Mouse (Mus musculus): ENCODE data around the gene Egfem1. TPM values are rescaled to one million over a fixed set of nuclear protein-coding genes. Genes with fewer than 3 reads are reported as not detected.
A peak's percentile ranks its signal among the peaks of the same experiment; 100 is the strongest.

The Egfem1 gene
- polyA plus RNA-seq, 1 experiment from 2014 or later, result 6.7 TPM

GRCm38 (mm10) chr3:29498211-29498610 lies 416.4 kb downstream of the Egfem1 start:
- Histone ChIP-seq H3K9me3 (ENCODE audit: control insufficient read depth, low read length) (no peaks in the 10 kb centered on the region), H3K4me3 (replicated peaks; ENCODE audit: low read length) (no peak overlapping the region), H3K27ac (no peak overlapping the region), H3K4me1 (replicated peaks; ENCODE audit: control insufficient read depth, insufficient read depth, low read length) (peaks cover 8% of the 10 kb centered on the region; the same call in 1 of the 2 replicates), H3K4me2 (replicated peaks) (no peak overlapping the region), H3K27me3 (ENCODE audit: control insufficient read depth, insufficient read depth, low read length) (no peaks in the 10 kb centered on the region), H3K9ac (no peak overlapping the region), H3K36me3 (replicated peaks; ENCODE audit: control insufficient read depth, insufficient read depth) (no peaks in the 10 kb centered on the region)
- 89% methylated on average over 2 of the region's 2 CpGs for WGBS
- no peak for DNase-seq (ENCODE audit: low spot score)
- no peak for ATAC-seq (ENCODE audit: low FRiP score)

GRCm38 (mm10) chr3:29499188-29499587 lies 417.4 kb downstream of the Egfem1 start:
- Histone ChIP-seq H3K36me3 (replicated peaks; ENCODE audit: control insufficient read depth, insufficient read depth) (no peaks in the 10 kb centered on the region), H3K27me3 (ENCODE audit: control insufficient read depth, insufficient read depth, low read length) (no peaks in the 10 kb centered on the region), H3K4me3 (replicated peaks; ENCODE audit: low read length) (no peak overlapping the region), H3K4me2 (replicated peaks) (no peak overlapping the region), H3K4me1 (replicated peaks; ENCODE audit: control insufficient read depth, insufficient read depth, low read length) (peaks cover 8% of the 10 kb centered on the region; the same call in 1 of the 2 replicates), H3K9ac (peak overlapping the region; percentile 1; the same call in 1 of the 2 replicates), H3K9me3 (ENCODE audit: control insufficient read depth, low read length) (no peaks in the 10 kb centered on the region), H3K27ac (no peak overlapping the region)
- 44% methylated on average over 6 of the region's 6 CpGs for WGBS
- DNase-seq (ENCODE audit: low spot score) (no peak), ATAC-seq (ENCODE audit: low FRiP score) (no peak; the same call in 1 of the 2 replicates)

GRCm38 (mm10) chr3:29525298-29525962 lies 443.6 kb downstream of the Egfem1 start:
- H3K4me3 ChIP-seq (replicated peaks; ENCODE audit: low read length), result no peak overlapping the region
- no peaks in the 10 kb centered on the region for H3K27me3 ChIP-seq (ENCODE audit: control insufficient read depth, insufficient read depth, low read length)
- H3K9me3 ChIP-seq (ENCODE audit: control insufficient read depth, low read length), result no peaks in the 10 kb centered on the region
- H3K36me3 ChIP-seq (replicated peaks; ENCODE audit: control insufficient read depth, insufficient read depth), result no peaks in the 10 kb centered on the region
- ATAC-seq (ENCODE audit: low FRiP score) (peak; percentile 37; the same call in 1 of the 2 replicates), DNase-seq (ENCODE audit: low spot score) (no peak)
- 72% methylated on average over 11 of the region's 11 CpGs for WGBS
- H3K4me1 ChIP-seq (replicated peaks; ENCODE audit: control insufficient read depth, insufficient read depth, low read length), result no peaks in the 10 kb centered on the region
- no peak overlapping the region for H3K9ac ChIP-seq
- no peak overlapping the region for H3K27ac ChIP-seq
- H3K4me2 ChIP-seq (replicated peaks), result no peak overlapping the region

- DNase-seq (ENCODE audit: low spot score) (no peak), ATAC-seq (ENCODE audit: low FRiP score) (0 out of 2 replicates have a peak, but pooled peaks have one; percentile 37)
- no peaks in the 10 kb centered on the region for H3K36me3 ChIP-seq (replicated peaks; ENCODE audit: control insufficient read depth, insufficient read depth)
- H3K9ac ChIP-seq, result no peak overlapping the region
- H3K9me3 ChIP-seq (ENCODE audit: control insufficient read depth, low read length), result no peaks in the 10 kb centered on the region
- H3K4me1 ChIP-seq (replicated peaks; ENCODE audit: control insufficient read depth, insufficient read depth, low read length), result no peaks in the 10 kb centered on the region
- H3K27me3 ChIP-seq (ENCODE audit: control insufficient read depth, insufficient read depth, low read length), result no peaks in the 10 kb centered on the region
- no peak overlapping the region for H3K27ac ChIP-seq
- 79% methylated on average over 12 of the region's 12 CpGs for WGBS
- no peak overlapping the region for H3K4me3 ChIP-seq (replicated peaks; ENCODE audit: low read length)
- no peak overlapping the region for H3K4me2 ChIP-seq (replicated peaks)
Measured at GRCm38 (mm10) chr3:29525963-29526301, 444.1 kb downstream of the Egfem1 start.

- ATAC-seq (ENCODE audit: low FRiP score) (no peak), DNase-seq (ENCODE audit: low spot score) (no peak)
- H3K4me2 ChIP-seq (replicated peaks), result no peak overlapping the region
- no peaks in the 10 kb centered on the region for H3K27me3 ChIP-seq (ENCODE audit: control insufficient read depth, insufficient read depth, low read length)
- no peaks in the 10 kb centered on the region for H3K4me1 ChIP-seq (replicated peaks; ENCODE audit: control insufficient read depth, insufficient read depth, low read length)
- H3K4me3 ChIP-seq (replicated peaks; ENCODE audit: low read length), result no peak overlapping the region
- no peaks in the 10 kb centered on the region for H3K9me3 ChIP-seq (ENCODE audit: control insufficient read depth, low read length)
- H3K36me3 ChIP-seq (replicated peaks; ENCODE audit: control insufficient read depth, insufficient read depth), result no peaks in the 10 kb centered on the region
- WGBS, result 74% methylated on average over 2 of the region's 2 CpGs
- H3K9ac ChIP-seq, result no peak overlapping the region
- no peak overlapping the region for H3K27ac ChIP-seq
Measured at GRCm38 (mm10) chr3:29539211-29539610, 457.4 kb downstream of the Egfem1 start.

- Histone ChIP-seq H3K4me1 (replicated peaks; ENCODE audit: control insufficient read depth, insufficient read depth, low read length) (no peaks in the 10 kb centered on the region), H3K9me3 (ENCODE audit: control insufficient read depth, low read length) (no peaks in the 10 kb centered on the region), H3K27ac (no peak overlapping the region), H3K9ac (no peak overlapping the region), H3K36me3 (replicated peaks; ENCODE audit: control insufficient read depth, insufficient read depth) (no peaks in the 10 kb centered on the region), H3K27me3 (ENCODE audit: control insufficient read depth, insufficient read depth, low read length) (no peaks in the 10 kb centered on the region), H3K4me3 (replicated peaks; ENCODE audit: low read length) (no peak overlapping the region), H3K4me2 (replicated peaks) (no peak overlapping the region)
- no peak for DNase-seq (ENCODE audit: low spot score)
- WGBS, result 56% methylated on average over 1 of the region's 1 CpGs
- ATAC-seq (ENCODE audit: low FRiP score), result no peak
Measured at GRCm38 (mm10) chr3:29539902-29540301, 458.1 kb downstream of the Egfem1 start.

- Histone ChIP-seq H3K4me1 (replicated peaks; ENCODE audit: control insufficient read depth, insufficient read depth, low read length) (no peaks in the 10 kb centered on the region), H3K9ac (no peak overlapping the region), H3K36me3 (replicated peaks; ENCODE audit: control insufficient read depth, insufficient read depth) (no peaks in the 10 kb centered on the region), H3K27me3 (ENCODE audit: control insufficient read depth, insufficient read depth, low read length) (no peaks in the 10 kb centered on the region), H3K9me3 (ENCODE audit: control insufficient read depth, low read length) (no peaks in the 10 kb centered on the region), H3K4me2 (replicated peaks) (no peak overlapping the region), H3K4me3 (replicated peaks; ENCODE audit: low read length) (no peak overlapping the region), H3K27ac (no peak overlapping the region)
- ATAC-seq (ENCODE audit: low FRiP score) (peak; percentile 70; the same call in 1 of the 2 replicates), DNase-seq (ENCODE audit: low spot score) (no peak)
- WGBS, result 12% methylated on average over 1 of the region's 1 CpGs
Measured at GRCm38 (mm10) chr3:29541477-29542079, 459.8 kb downstream of the Egfem1 start.

GRCm38 (mm10) chr3:29544056-29544455 lies 462.2 kb downstream of the Egfem1 start:
- Histone ChIP-seq H3K27me3 (ENCODE audit: control insufficient read depth, insufficient read depth, low read length) (no peaks in the 10 kb centered on the region), H3K36me3 (replicated peaks; ENCODE audit: control insufficient read depth, insufficient read depth) (no peaks in the 10 kb centered on the region), H3K9me3 (ENCODE audit: control insufficient read depth, low read length) (no peaks in the 10 kb centered on the region), H3K9ac (no peak overlapping the region), H3K4me2 (replicated peaks) (no peak overlapping the region), H3K27ac (no peak overlapping the region), H3K4me1 (replicated peaks; ENCODE audit: control insufficient read depth, insufficient read depth, low read length) (no peaks in the 10 kb centered on the region), H3K4me3 (replicated peaks; ENCODE audit: low read length) (no peak overlapping the region)
- WGBS, result 74% methylated on average over 1 of the region's 1 CpGs
- ATAC-seq (ENCODE audit: low FRiP score) (no peak), DNase-seq (ENCODE audit: low spot score) (no peak)

- Histone ChIP-seq H3K27me3 (ENCODE audit: control insufficient read depth, insufficient read depth, low read length) (no peaks in the 10 kb centered on the region), H3K4me1 (replicated peaks; ENCODE audit: control insufficient read depth, insufficient read depth, low read length) (no peaks in the 10 kb centered on the region), H3K27ac (no peak overlapping the region), H3K9me3 (ENCODE audit: control insufficient read depth, low read length) (peaks cover 7% of the 10 kb centered on the region; the same call in 1 of the 2 replicates), H3K4me2 (replicated peaks) (no peak overlapping the region), H3K4me3 (replicated peaks; ENCODE audit: low read length) (no peak overlapping the region), H3K9ac (no peak overlapping the region), H3K36me3 (replicated peaks; ENCODE audit: control insufficient read depth, insufficient read depth) (no peaks in the 10 kb centered on the region)
- no peak for ATAC-seq (ENCODE audit: low FRiP score)
- 98% methylated on average over 1 of the region's 1 CpGs for WGBS
- no peak for DNase-seq (ENCODE audit: low spot score)
Measured at GRCm38 (mm10) chr3:29563171-29563570, 481.3 kb downstream of the Egfem1 start.

Data from hindbrain, embryonic 14.5 days (tissue).